Mouse (Mus musculus): ENCODE measurements around the gene Rxfp4.

The Rxfp4 gene

DNA sequence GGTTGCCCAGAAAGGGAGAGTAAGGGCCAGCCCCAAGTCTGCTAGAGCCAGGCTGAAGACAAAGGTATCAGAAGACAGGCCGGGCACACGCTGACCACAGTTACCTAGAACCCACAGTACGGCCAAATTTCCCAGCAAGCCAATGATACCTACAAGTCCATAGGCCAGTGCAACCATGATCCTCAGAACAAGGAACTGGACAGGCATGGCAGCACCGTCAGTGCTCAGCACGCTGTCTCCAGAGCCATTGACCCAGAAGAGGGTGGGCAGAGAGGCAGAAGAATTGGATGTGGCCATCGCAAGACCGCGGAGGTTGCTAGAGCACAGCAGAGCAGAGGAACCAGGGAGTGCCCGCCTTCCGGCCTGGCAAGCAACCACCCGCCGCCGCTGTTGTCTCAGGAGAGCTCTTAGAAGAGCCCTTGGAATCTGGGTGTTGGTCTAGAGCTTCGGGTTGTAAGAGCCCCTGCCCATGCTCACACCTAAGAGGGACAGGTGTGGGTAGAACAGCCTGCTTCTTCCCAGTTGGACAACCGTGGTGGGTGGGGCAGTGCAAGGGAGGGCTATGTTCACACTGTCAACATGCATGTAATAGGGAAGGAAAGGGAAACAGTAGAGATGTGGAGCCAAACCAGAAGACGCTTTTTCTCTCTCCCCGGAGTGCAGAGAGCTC is at the start of gene Rxfp4:
Gene Rxfp4, minus strand, starts transcription at position 297 of the 670 bp plus-strand sequence.
- DNase-seq (ENCODE audit: low read depth, low spot score), result no peak

DNA sequence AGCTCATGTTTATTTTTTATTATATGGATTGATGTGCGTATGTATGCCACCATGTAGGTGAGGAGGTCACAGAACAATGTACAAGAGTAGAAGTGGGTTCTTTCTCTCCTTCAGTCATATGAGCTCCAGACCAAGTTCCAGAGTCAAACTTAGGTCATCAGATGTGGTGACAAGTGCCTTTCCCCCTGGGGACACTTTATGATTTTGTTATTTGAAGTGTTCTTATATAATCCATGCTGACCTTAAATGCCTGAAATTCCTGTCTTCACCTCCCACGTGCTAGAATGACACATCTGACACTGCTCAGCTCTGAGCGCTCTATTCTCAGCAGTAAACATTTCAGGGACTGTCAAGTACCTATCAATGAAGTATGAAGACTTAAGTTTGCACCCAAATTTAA is 48.3 kb upstream of the Rxfp4 start:
- DNase-seq (ENCODE audit: low read depth, low spot score), result no peak

DNA sequence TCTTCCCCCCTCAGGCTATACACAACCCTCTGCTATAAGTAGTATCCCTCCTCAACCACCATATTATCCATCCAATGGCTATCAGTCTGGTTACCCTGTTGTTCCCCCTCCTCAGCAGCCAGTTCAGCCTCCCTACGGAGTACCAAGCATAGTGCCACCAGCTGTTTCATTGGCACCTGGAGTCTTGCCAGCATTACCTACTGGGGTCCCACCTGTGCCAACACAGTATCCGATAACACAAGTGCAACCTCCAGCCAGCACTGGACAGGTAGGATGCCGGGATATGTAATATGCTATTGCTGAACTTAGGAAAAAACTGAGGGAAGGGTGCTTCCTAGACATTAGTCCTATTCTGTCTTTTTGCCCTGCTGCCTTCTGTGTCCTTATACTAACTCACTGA is 47.3 kb upstream of the Rxfp4 start:
- no peak for DNase-seq (ENCODE audit: low read depth, low spot score)

GRCm38 (mm10) chr3:88698834-88699233 is 45.9 kb upstream of the Rxfp4 start:
- DNase-seq (ENCODE audit: low read depth, low spot score), result no peak

DNA sequence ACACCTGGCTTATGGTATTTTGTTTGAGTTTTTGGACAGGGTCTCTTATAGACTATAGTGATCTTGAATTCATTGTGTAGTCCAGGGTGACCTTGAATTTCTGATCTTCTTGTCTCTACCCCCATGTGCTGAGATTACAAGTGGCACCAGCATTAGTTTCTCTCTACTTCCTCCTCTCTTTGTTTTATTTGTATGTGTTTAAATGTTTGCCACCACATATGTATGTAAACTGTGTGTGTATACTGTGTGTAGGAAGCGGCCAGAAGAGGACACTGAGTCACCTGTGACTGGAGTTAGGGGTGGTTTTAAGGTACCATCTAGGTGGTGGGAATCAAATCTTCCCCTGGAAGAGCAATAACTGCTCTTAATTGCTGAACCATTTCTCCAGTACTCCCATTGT is 45.1 kb upstream of the Rxfp4 start:
- no peak for DNase-seq (ENCODE audit: low read depth, low spot score)

DNA sequence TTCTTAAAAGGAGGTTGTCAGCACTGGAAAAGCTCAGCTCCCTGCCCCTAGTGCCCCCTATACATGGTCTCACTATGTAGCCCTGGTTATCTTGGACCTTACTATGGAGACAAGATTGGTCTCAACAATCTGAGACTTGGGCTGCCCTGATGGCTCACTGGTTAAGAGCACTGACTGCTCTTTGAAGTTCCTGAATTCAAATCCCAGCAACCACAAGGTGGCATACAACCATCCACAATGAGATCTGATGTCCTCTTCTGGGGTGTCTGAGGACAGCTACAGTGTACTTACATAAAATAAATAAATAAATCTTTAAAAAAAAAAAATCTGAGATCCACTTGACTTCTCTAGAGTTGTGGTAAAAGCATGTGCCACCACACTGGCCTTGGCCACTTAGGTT is 42.6 kb upstream of the Rxfp4 start:
- DNase-seq (ENCODE audit: low read depth, low spot score), result no peak

GRCm38 (mm10) chr3:88689079-88689478 is 36.1 kb upstream of the Rxfp4 start:
- DNase-seq (ENCODE audit: low read depth, low spot score), result no peak

DNA sequence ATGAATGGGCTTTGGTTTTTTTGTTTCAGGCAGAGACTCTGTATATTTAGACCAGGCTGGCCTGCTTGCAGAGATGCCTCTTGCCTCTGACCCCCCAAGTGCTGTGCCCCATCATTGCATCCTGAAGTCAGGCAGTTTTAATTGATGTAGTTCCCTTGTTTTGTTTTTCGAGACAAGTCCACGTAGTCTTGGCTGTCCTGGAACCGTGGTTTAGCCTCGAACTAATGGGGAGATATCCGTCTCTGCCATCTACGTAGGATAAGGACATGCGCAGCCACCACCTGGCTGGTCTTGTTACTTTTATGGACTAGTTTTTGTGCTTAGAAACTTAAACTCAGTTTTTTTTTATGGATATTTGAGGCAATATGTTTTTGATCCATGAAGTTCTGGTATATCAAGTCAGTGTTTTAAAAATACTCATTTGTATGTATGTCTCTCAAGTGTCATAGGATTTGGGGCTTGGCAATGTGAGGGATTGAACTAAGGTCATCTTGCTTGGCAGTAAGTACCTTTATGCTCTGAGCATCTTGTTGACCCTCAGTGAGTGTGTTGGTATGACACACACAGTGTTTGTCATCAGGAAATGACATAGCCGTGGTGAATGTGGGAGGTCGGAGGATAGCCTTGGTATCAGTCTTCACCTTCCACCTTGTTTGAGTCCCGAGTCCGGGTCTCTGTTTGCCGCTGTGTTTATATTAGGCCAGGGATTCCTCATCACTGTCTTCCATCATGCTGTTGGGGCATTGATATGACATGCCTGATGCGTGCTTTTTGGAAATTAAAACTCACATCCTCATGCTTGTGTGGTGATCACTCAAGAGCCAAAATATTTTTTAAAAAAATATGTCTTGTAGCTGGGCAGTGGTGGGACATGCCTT is 34.0 kb upstream of the Rxfp4 start:
- DNase-seq (ENCODE audit: low read depth, low spot score), result no peak

GRCm38 (mm10) chr3:88685958-88686451 is 33.1 kb upstream of the Rxfp4 start:
- no peak for DNase-seq (ENCODE audit: low read depth, low spot score)

GRCm38 (mm10) chr3:88684980-88685941 is 32.3 kb upstream of the Rxfp4 start, which contains the start of gene Khdc4:
Gene Khdc4 (plus strand): TSS chr3:88685803.
- peak; percentile 97 for DNase-seq (ENCODE audit: low read depth, low spot score)

- DNase-seq (ENCODE audit: low read depth, low spot score), result peak; percentile 21
Measured at GRCm38 (mm10) chr3:88684236-88684979, 31.5 kb upstream of the Rxfp4 start.

GRCm38 (mm10) chr3:88683814-88684213 is 30.9 kb upstream of the Rxfp4 start:
- no peak for DNase-seq (ENCODE audit: low read depth, low spot score)

DNA sequence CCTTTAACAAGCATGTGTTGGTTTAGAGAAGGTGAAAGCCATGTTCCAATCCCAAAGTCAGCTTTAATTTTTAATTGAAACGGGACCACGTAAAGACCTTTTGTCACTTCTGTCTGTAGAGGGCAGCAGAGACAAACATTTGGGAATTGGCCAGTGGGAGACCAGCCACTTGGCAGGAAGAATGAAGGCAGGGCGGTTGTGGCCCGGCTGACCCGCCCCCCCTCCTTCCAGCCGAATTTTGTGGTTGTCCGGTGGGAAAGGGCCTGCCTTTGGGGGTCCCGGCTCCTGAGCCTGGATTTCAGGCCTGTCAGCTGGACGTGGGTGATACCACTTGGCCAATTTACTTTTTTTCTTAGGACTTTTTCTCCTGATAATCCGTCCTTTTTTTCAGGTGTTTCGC is 24.5 kb upstream of the Rxfp4 start:
- peak; percentile 82 for DNase-seq (ENCODE audit: low read depth, low spot score)

- peak; percentile 59 for DNase-seq (ENCODE audit: low read depth, low spot score)
Measured at GRCm38 (mm10) chr3:88664095-88664494, 11.2 kb upstream of the Rxfp4 start.

DNA sequence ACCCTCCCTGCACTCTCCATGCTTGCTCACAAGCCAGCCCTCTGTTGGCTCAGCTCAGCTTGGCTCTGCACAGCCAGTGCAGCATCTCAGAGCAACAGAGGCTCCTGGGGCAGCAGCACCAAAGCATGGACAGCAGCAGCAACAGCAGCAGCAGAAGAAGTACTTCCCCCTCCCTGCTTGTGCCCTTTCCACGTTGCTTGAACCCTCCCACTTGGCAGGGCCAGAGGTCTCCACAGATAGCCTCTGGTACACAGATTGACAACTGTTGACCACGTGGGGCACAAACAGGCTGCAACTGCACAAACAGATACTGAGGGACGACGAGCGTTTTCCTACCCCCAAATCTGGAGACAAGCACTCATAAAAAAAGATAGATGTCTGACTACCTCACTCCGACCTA is 6.9 kb upstream of the Rxfp4 start:
- no peak for DNase-seq (ENCODE audit: low read depth, low spot score)

- DNase-seq (ENCODE audit: low read depth, low spot score), result no peak
Measured at GRCm38 (mm10) chr3:88658441-88659127, 5.6 kb upstream of the Rxfp4 start.

DNA sequence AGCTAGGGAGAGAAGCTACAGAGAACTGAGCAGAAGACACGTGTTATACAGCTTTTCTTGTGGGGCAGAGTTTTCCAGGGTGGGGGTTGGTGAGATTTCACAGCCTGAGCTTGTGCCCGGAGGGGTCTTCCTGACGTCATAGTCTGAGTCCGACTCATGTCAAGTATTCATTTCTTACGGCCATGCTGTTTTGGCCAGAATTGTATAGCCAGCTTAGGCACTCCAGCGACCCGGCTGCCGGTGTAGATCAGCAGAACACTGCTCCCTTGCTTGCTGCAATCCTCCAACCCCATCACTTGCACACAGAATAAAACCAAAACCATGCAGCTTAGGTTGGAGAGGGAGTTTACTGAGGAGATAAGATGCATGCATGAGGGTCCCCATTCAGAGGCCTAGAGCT is 2.7 kb upstream of the Rxfp4 start:
- DNase-seq (ENCODE audit: low read depth, low spot score), result no peak

DNA sequence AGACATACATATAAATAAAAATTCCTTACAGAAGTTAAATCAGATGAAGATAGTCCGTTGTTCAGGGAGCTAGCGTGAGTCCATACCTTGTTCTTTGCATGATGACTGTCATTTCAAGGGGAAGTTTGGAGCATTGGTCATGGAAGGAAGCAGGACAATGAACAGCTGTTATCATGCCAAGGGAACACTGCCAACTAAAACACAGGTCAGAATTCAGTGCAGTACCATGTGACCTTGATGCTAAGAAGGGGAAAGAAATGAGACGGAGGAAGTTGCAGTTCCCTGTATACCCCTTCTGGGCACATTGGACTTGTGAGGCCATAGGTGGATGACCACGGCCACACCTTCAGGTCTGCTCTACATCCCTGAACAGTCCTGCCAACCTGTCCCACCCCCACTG is 1.7 kb upstream of the Rxfp4 start:
- DNase-seq (ENCODE audit: low read depth, low spot score), result no peak

DNA sequence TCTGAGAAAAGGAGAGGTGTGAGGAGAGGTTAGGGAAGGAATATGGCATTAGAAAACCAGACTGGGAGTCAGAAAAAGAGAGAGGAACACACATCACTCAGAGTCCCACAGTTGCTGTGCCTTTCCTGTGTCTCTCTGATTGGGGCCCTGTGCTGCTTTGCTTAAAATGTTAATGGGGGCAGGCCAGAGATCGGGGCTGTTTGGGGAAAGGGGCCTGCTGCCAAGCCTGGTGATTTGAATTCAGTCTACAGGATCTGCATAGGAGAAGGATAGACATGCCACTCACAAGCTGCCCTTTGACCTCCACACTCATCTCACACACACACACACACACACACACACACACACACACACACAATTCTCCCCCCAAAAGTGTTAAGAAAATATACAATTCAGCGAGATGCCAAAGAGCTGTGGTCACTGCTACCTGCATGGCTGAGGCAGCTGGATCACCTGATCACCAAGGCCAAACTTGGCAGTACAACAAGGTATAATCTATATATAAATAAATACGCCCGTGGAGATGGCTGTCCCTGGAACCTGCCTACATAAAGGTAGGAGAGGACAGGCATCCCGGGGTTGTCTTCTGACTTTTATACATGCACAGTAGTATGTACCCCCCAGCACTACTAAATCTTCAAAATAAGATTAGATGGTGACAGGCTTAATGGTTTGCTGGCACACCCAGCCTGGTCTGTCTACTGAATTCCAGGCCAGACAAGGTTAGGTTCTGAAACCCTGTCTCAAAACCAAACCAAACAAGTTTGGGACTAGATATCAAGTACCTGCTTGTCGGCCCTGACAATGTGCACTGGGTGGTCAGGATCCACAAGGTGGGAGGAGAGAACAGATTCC is 801 bp upstream of the Rxfp4 start:
- DNase-seq (ENCODE audit: low read depth, low spot score), result no peak

Data from A20 (cell line).